Mouse (Mus musculus) MEL (cell line): ENCODE measurements around the gene Arfip1.

Source experiments
- CHD1 ChIP-seq: IDR thresholded peaks from 2 replicates; pipeline ENCODE4 v1.6.1; 2012; ENCODE audit warnings: low read depth, mild to moderate bottlenecking, inconsistent platforms, low read length, improper control_type of control experiment
- CTCF ChIP-seq, 3 experiments: IDR thresholded peaks in 2 of 3; conservative IDR thresholded peaks in 1 of 3; 2 replicates each; pipeline ENCODE4 v1.5.1; 2011 to 2012; ENCODE audit warnings: low read length in 3 of 3, low read depth in 2 of 3, mild to moderate bottlenecking in 2 of 3, improper control_type of control experiment in 1 of 3, inconsistent platforms in 1 of 3, mixed read lengths in 1 of 3, moderate library complexity in 1 of 3; ENCODE audit not compliant: control insufficient read depth in 1 of 3, insufficient read depth in 1 of 3, poor library complexity in 1 of 3, severe bottlenecking in 1 of 3
- EP300 ChIP-seq, 2 experiments: IDR thresholded peaks; 2 replicates each; pipeline ENCODE4 v1.6.1; 2011; ENCODE audit warnings: improper control_type of control experiment in 2 of 2, low read length in 2 of 2, low read depth in 1 of 2, mild to moderate bottlenecking in 1 of 2
- POLR2AphosphoS2 ChIP-seq: IDR thresholded peaks from 2 replicates; pipeline ENCODE4 v1.6.1; 2011; ENCODE audit warnings: low read length, improper control_type of control experiment

- TF ChIP-seq EP300 (IDR thresholded peaks at IDR 0.05; ENCODE audit: low read depth in 1 of 2, low read length in 2 of 2) (no peak), CHD1 (no peak), POLR2AphosphoS2 (no peak), CTCF (IDR thresholded peaks at IDR 0.05 in 2 of 3, conservative IDR thresholded peaks at IDR 0.05 in 1 of 3; ENCODE audit: control insufficient read depth in 1 of 3, insufficient read depth in 1 of 3, low read depth in 2 of 3, low read length in 3 of 3, poor library complexity in 1 of 3, severe bottlenecking in 1 of 3) (no peak)
Observed at GRCm38 (mm10) chr3:84488716-84489115, 93.7 kb downstream of the Arfip1 start.
